Mouse (Mus musculus) intestine, embryonic 15.5 days (tissue): ENCODE measurements around the gene Ncapg. TPM values are rescaled to one million over a fixed set of nuclear protein-coding genes. Genes with fewer than 3 reads are reported as not detected.
A peak's percentile ranks its signal among the peaks of the same experiment; 100 is the strongest.
"Not testable (repeated sequence)": the region's sequence is repeated elsewhere in the genome, so short reads cannot be mapped to it uniquely, and the experiment has no call there.

ENCODE experiments used
- ATAC-seq: fragments of 200-750 bp; cut with Nextera tagmentation; 2 replicates; pipeline ENCODE4 v1.8.0; 2017; ENCODE audit warnings: moderate TSS enrichment, moderate library complexity
- H3K27ac ChIP-seq: fragments of 300-500 bp; sonication (generic); 2 replicates; pipeline ENCODE4 v1.5.1; 2015; ENCODE audit warnings: mild to moderate bottlenecking, inconsistent platforms
- H3K27me3 ChIP-seq: fragments of 300-500 bp; sonication (generic); replicated peaks from 2 replicates; pipeline ENCODE4 v1.6.1; 2015; ENCODE audit warnings: inconsistent platforms
- H3K36me3 ChIP-seq: fragments of 300-500 bp; sonication (generic); 2 replicates; pipeline ENCODE4 v1.6.1; 2015; ENCODE audit warnings: inconsistent platforms
- H3K4me1 ChIP-seq: fragments of 300-500 bp; sonication (generic); replicated peaks from 2 replicates; pipeline ENCODE4 v1.6.1; 2015; ENCODE audit warnings: inconsistent platforms
- H3K4me2 ChIP-seq: fragments of 300-500 bp; sonication (generic); replicated peaks from 2 replicates; pipeline ENCODE4 v1.6.1; 2015; ENCODE audit warnings: mild to moderate bottlenecking, inconsistent platforms
- H3K4me3 ChIP-seq: fragments of 300-500 bp; sonication (generic); replicated peaks from 2 replicates; pipeline ENCODE4 v1.5.1; 2015; ENCODE audit warnings: inconsistent platforms
- H3K9ac ChIP-seq: fragments of 300-500 bp; sonication (generic); 2 replicates; pipeline ENCODE4 v1.6.1; 2015; ENCODE audit warnings: inconsistent platforms
- H3K9me3 ChIP-seq: fragments of 300-500 bp; sonication (generic); 2 replicates; pipeline ENCODE4 v1.6.1; 2016; ENCODE audit warnings: inconsistent platforms
- whole genome bisulfite sequencing: fragments of 180-500 bp; shearing (Covaris S2); methylation state at CpG from one replicate; pipeline ENCODE4 v1.1.7; 2015; 5-methylcytosine and 5-hydroxymethylcytosine counted together
- polyA plus RNA-seq: library from polyadenylated mRNA; unstranded; fragments of >200 nt; fragmentation: Nextera tagmentation; extraction: Ambion mirVana; gene quantifications from 2 replicates; pipeline ENCODE4 v1.2.1, GENCODE M21; 2015

Gene Ncapg
- polyA plus RNA-seq, result 43.1 and 49.9 TPM in 2 replicates

DNA sequence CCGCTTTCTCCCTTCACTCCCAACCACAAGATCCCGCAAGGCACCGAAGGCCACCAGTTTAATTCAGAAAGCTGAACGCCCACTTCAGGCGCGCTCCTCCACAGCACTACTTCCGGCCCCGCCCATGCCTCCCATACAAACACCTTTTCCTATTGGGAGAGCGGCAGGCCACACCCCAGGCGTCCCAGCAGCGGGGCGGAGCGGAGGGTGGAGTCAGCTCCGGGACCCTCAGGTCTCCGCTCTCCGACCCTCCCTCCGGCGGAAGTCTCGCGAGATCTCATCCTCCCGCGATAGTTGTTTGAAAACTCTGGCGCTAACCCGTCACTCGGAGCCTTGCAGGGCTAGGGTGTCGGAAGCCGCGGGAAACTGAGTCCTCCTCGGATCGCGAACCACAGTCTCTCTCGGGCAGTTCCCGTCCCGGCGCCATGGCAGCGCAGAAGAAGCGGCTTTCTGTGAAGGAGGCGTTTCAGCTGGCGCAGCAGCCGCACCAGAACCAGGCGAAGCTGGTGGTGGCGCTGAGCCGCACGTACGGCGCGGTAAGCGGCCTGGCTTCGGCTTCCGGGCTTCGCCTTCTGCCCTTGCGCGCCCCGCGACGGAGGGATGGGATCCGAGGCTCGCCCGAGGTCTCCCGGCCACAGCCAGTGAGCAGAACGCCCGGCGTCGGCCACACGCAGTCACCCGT, at the start of gene Ncapg:
Gene Ncapg, plus strand, starts transcription at position 322 of the 682 bp plus-strand sequence.
- WGBS, result under 1% methylated on average over 66 of the region's 66 CpGs
- peak within 1 kb of the TSS; percentile 85 for H3K27ac ChIP-seq
- H3K9me3 ChIP-seq, result no peaks in the 10 kb centered on the region
- peak within 1 kb of the TSS; percentile 73 for H3K4me3 ChIP-seq
- H3K4me2 ChIP-seq, result peak within 1 kb of the TSS; percentile 90
- no peaks in the 10 kb centered on the region for H3K27me3 ChIP-seq
- peaks cover 3% of the 10 kb centered on the region; the same call in 1 of the 2 replicates for H3K4me1 ChIP-seq
- no peaks in the 10 kb centered on the region for H3K36me3 ChIP-seq
- peak within 1 kb of the TSS; percentile 81 for H3K9ac ChIP-seq
- ATAC-seq, result peak; percentile 100

DNA sequence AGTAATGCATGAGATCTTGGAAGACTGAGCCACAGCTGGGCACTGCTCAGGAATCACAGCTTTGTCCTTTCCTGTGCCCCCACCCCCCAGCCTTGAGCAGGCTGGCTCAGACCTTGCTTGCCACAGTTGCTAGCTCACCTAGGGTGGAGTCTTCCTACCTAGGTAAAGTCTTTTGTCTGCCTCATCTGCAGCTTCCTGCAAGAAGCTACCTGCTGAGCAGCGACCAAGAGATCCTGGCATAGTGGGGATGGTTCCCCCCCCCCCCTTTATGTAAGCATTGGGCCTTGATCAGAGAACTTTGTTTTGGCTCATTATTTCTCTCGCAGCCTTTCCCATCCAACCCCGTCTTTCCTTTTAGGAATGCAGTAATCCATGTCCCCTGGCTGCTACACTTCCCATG, 48.2 kb upstream of the Ncapg start:
- Histone ChIP-seq H3K4me2 (no peak overlapping the region), H3K4me3 (no peak overlapping the region), H3K36me3 (no peaks in the 10 kb centered on the region), H3K27me3 (no peaks in the 10 kb centered on the region), H3K9me3 (peaks cover 5% of the 10 kb centered on the region; the same call in 1 of the 2 replicates), H3K4me1 (no peaks in the 10 kb centered on the region), H3K9ac (no peak overlapping the region), H3K27ac (no peak overlapping the region)
- WGBS, result 55% methylated on average over 3 of the region's 3 CpGs
- no peak for ATAC-seq

- ATAC-seq, result peak; percentile 58; the same call in 1 of the 2 replicates
- no peak overlapping the region for H3K9ac ChIP-seq
Measured at GRCm38 (mm10) chr5:45627771-45628170, 41.9 kb upstream of the Ncapg start.

DNA sequence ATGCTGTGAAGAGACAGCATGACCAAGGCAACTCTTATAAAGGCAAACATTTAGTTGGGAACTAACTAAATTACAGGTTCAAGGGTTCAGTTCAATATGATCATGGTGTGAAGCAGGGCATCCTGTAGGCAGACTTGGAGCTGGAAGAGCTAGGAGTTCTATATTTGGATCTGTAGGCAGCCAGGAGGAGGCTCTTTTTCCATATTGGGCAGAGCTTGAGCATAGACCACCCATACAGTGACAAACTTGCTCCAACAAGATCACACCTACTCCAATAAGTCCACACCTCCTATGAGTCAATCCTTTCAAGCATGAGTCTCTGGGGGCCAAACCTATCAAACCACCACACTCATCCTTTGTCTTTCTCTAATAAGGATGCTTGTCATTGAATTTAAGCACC, 40.2 kb upstream of the Ncapg start:
- Histone ChIP-seq H3K9ac (no peak overlapping the region), H3K4me2 (no peak overlapping the region), H3K27me3 (no peaks in the 10 kb centered on the region), H3K36me3 (no peaks in the 10 kb centered on the region), H3K4me3 (no peak overlapping the region), H3K27ac (no peak overlapping the region), H3K4me1 (no peaks in the 10 kb centered on the region), H3K9me3 (peaks cover 5% of the 10 kb centered on the region; the same call in 1 of the 2 replicates)
- no peak for ATAC-seq

More at GRCm38 (mm10) chr5:45627771-45628170, 41.9 kb upstream of the Ncapg start:
- Histone ChIP-seq H3K4me1 (no peaks in the 10 kb centered on the region), H3K4me2 (no peak overlapping the region), H3K9me3 (peaks cover 5% of the 10 kb centered on the region; the same call in 1 of the 2 replicates), H3K36me3 (no peaks in the 10 kb centered on the region), H3K4me3 (no peak overlapping the region), H3K27ac (no peak overlapping the region), H3K27me3 (no peaks in the 10 kb centered on the region)
- 58% methylated on average over 1 of the region's 1 CpGs for WGBS

DNA sequence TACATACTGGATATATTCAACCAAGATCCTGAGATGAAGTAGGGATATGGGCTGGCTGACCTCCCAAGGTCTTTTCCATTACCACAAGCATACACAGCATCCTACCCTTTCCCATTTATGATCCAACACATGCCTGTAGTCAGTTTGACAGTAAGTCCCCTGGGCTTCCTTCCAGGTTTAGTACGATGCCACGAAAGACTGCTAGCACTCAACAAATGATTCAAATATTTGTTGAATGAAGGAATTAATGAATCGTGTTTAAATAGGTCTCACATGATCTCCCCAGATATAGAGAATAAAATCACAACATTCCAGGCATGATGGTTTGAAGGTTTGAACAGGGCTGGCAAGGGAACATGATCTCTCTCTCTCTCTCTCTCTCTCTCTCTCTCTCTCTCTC, 31.3 kb upstream of the Ncapg start:
- 41% methylated on average over 3 of the region's 3 CpGs for WGBS
- H3K27me3 ChIP-seq, result 0 out of 2 replicates have a peak, but pooled peaks cover 6% of the 10 kb centered on the region
- H3K9ac ChIP-seq, result no peak overlapping the region
- H3K27ac ChIP-seq, result no peak overlapping the region
- H3K4me2 ChIP-seq, result peak overlapping the region; percentile 99
- no peak for ATAC-seq
- H3K4me3 ChIP-seq, result no peak overlapping the region
- no peaks in the 10 kb centered on the region for H3K36me3 ChIP-seq
- no peaks in the 10 kb centered on the region for H3K9me3 ChIP-seq
- peaks cover 3% of the 10 kb centered on the region; the same call in 1 of the 2 replicates for H3K4me1 ChIP-seq

DNA sequence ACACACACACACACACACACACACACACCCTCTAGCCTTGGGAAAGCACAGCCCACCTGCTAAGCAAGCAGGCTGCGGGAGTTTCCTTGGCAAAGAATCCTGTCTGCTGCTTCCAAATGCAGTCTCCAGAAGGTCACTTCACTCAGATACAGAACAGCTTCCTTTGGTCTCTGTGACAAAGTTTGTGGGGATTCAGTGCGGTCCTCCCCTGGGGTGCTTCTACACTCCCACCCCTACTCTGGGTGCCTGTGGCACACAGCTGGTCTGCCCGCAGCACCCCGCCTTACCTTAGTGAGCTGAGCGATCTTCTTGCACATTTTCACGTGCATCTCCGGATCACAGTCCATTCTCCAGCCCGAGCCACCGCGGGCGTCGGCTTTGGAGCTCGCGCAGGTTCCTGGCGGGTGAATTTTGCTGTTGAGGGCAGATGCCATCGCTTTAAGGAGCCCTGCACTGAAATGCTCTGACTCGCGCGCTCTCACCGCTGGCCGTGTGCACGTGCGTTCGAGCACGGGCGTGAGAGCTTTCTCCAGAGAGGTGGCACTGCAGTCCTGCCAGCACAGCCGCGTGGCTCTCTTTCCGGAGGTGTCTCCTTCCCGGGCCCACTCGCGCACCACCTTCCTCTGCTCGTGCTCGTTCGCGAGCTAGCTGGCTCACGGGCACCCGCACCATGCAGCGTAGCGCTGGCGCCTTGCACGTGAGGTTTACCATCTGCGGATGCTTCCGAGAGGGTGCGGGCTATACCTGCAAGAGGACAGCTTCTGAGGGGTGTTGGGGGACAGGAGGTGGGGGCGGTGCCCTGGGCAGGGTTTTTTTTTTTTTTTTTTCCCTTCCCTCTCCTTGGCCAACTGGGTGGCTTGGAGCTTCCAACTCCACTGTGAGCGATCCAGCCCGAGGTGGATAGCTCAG, 30.7 kb upstream of the Ncapg start, which contains the start of gene Fam184b:
Gene Fam184b, minus strand, starts transcription at position 809 of the 909 bp plus-strand sequence.
- Histone ChIP-seq H3K4me1 (peaks cover 3% of the 10 kb centered on the region; the same call in 1 of the 2 replicates), H3K4me2 (peak within 1 kb of the TSS; percentile 99), H3K9me3 (no peaks in the 10 kb centered on the region), H3K9ac (peak within 1 kb of the TSS; percentile 48), H3K27ac (no peak within 1 kb of the TSS), H3K27me3 (0 out of 2 replicates have a peak, but pooled peaks cover 6% of the 10 kb centered on the region), H3K36me3 (no peaks in the 10 kb centered on the region), H3K4me3 (peak within 1 kb of the TSS; percentile 61)
- ATAC-seq, result peak; percentile 90
- WGBS, result under 1% methylated on average over 48 of the region's 48 CpGs

- 2% methylated on average over 8 of the region's 8 CpGs for WGBS
- peak; percentile 12; the same call in 1 of the 2 replicates for ATAC-seq
Measured at GRCm38 (mm10) chr5:45639715-45640092, 30.0 kb upstream of the Ncapg start.

GRCm38 (mm10) chr5:45651026-45651703, 18.6 kb upstream of the Ncapg start:
- no peak overlapping the region for H3K9ac ChIP-seq
- 63% methylated on average over 2 of the region's 2 CpGs for WGBS
- no peak overlapping the region for H3K4me3 ChIP-seq
- no peaks in the 10 kb centered on the region for H3K27me3 ChIP-seq
- no peaks in the 10 kb centered on the region for H3K4me1 ChIP-seq
- H3K36me3 ChIP-seq, result no peaks in the 10 kb centered on the region
- no peak overlapping the region for H3K4me2 ChIP-seq
- H3K9me3 ChIP-seq, result no peaks in the 10 kb centered on the region
- ATAC-seq, result peak; percentile 84
- H3K27ac ChIP-seq, result no peak overlapping the region

More at GRCm38 (mm10) chr5:45639715-45640092, 30.0 kb upstream of the Ncapg start:
- Histone ChIP-seq H3K4me3 (peak overlapping the region; percentile 61), H3K4me2 (peak overlapping the region; percentile 99), H3K36me3 (no peaks in the 10 kb centered on the region), H3K9me3 (no peaks in the 10 kb centered on the region), H3K9ac (peak overlapping the region; percentile 48), H3K4me1 (peaks cover 3% of the 10 kb centered on the region; the same call in 1 of the 2 replicates), H3K27ac (no peak overlapping the region), H3K27me3 (0 out of 2 replicates have a peak, but pooled peaks cover 6% of the 10 kb centered on the region)

DNA sequence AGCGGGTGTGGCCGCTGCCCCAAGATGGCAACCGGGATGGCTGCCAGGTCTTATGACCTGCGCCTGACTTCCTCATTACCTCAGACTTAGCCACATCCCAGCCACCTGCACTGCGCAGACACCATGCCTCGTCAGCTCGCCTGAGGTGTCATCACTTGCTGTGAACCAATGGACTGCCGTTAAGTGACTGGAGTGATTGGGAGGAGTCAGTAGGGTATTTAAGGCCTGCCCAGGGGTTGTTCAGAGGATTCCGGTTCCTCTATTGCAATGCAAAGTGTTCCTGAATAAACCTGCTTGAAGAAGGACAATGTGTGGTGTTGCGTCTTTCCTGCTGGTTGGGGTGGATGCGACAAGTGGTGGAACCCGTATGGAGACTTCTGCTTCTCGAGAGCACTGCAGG, 11.3 kb upstream of the Ncapg start:
- H3K4me2 ChIP-seq, ATAC-seq: not testable (repeated sequence)

GRCm38 (mm10) chr5:45668324-45668723, 1.4 kb upstream of the Ncapg start:
- no peak overlapping the region for H3K9ac ChIP-seq
- peak overlapping the region; percentile 90 for H3K4me2 ChIP-seq
- no peaks in the 10 kb centered on the region for H3K36me3 ChIP-seq
- 22% methylated on average over 3 of the region's 3 CpGs for WGBS
- no peaks in the 10 kb centered on the region for H3K9me3 ChIP-seq
- no peaks in the 10 kb centered on the region for H3K27me3 ChIP-seq
- no peak overlapping the region for H3K27ac ChIP-seq
- H3K4me3 ChIP-seq, result no peak overlapping the region
- peaks cover 3% of the 10 kb centered on the region; the same call in 1 of the 2 replicates for H3K4me1 ChIP-seq
- ATAC-seq, result no peak

More for the DNA sequence above, 11.3 kb upstream of the Ncapg start:
- 97% methylated on average over 13 of the region's 13 CpGs for WGBS
- H3K4me1 ChIP-seq, H3K27ac ChIP-seq, H3K9ac ChIP-seq, H3K36me3 ChIP-seq, H3K4me3 ChIP-seq, H3K9me3 ChIP-seq, H3K27me3 ChIP-seq: not testable (repeated sequence)

- Histone ChIP-seq H3K4me1 (peaks cover 3% of the 10 kb centered on the region; the same call in 1 of the 2 replicates), H3K27me3 (no peaks in the 10 kb centered on the region), H3K4me3 (peak overlapping the region; percentile 73), H3K9me3 (no peaks in the 10 kb centered on the region), H3K4me2 (peak overlapping the region; percentile 90), H3K27ac (peak overlapping the region; percentile 84), H3K36me3 (no peaks in the 10 kb centered on the region), H3K9ac (peak overlapping the region; percentile 81)
- peak; percentile 11; the same call in 1 of the 2 replicates for ATAC-seq
- 4% methylated on average over 3 of the region's 3 CpGs for WGBS
Measured at GRCm38 (mm10) chr5:45668831-45669230, 888 bp upstream of the Ncapg start.
